ENCODE assay signal across 21 mouse cellular contexts in genomic region chr1:92035770-92036169, GRCm38 (mm10).
A peak's percentile ranks its signal among the peaks of the same experiment; 100 is the strongest.
DNase-seq lines count a peak whose midpoint lies in the region; ATAC-seq and TF ChIP-seq lines count a peak whose summit lies in the region.
"Had no signal": no experiment of that assay in that cellular context is flagged by ENCODE, and none has a peak within 500 bp of the region (broad histone marks: within the 10 kb centered on the region; RNA-seq: fewer than 3 reads in every experiment).

No protein-coding gene starts in this region.

- H3K4me1 ChIP-seq in forebrain, embryonic 10.5 days = peaks cover 26% of the 10 kb centered on the region
- peaks cover 30% of the 10 kb centered on the region for H3K4me1 ChIP-seq in forebrain, embryonic 15.5 days
- H3K4me1 ChIP-seq in heart, embryonic 13.5 days = peaks cover 32% of the 10 kb centered on the region
- peaks cover 14% of the 10 kb centered on the region for H3K4me1 ChIP-seq in midbrain, embryonic 12.5 days
- H3K4me1 ChIP-seq in midbrain, postnatal 0 days (ENCODE audit: insufficient read depth, low read length) = peaks cover 2% of the 10 kb centered on the region; the same call in 1 of the 2 replicates
- no peaks in the 10 kb centered on the region for H3K4me1 ChIP-seq in embryonic facial prominence, embryonic 14.5 days (ENCODE audit: control insufficient read depth, insufficient read depth, low read length)

- no peak for ATAC-seq in forebrain, embryonic 15.5 days (replicated peaks)
- no peak for ATAC-seq in heart, embryonic 13.5 days (ENCODE audit: extremely low read depth, insufficient number of reproducible peaks, low FRiP score, low TSS enrichment)
- no peak for ATAC-seq in midbrain, embryonic 12.5 days (ENCODE audit: low FRiP score, low read depth)
- ATAC-seq in midbrain, postnatal 0 days (ENCODE audit: low FRiP score) = no peak
- ATAC-seq in embryonic facial prominence, embryonic 14.5 days (ENCODE audit: low read depth) = peak; percentile 38; the same call in 1 of the 2 replicates
- ATAC-seq: intestine, embryonic 16.5 days had no signal

- H3K27ac ChIP-seq in forebrain, embryonic 10.5 days = peak overlapping the region; percentile 57
- no peak overlapping the region for H3K27ac ChIP-seq in forebrain, embryonic 15.5 days (replicated peaks)
- peak overlapping the region; percentile 34 for H3K27ac ChIP-seq in heart, embryonic 13.5 days (replicated peaks)
- 0 out of 2 replicates have a peak overlapping the region, but pooled peaks have one; percentile 3 for H3K27ac ChIP-seq in midbrain, embryonic 12.5 days (replicated peaks)
- H3K27ac ChIP-seq in midbrain, postnatal 0 days (ENCODE audit: low read depth, low read length) = no peak overlapping the region
- no peak overlapping the region for H3K27ac ChIP-seq in embryonic facial prominence, embryonic 14.5 days (replicated peaks; ENCODE audit: low read depth, low read length)
- H3K27ac ChIP-seq: embryonic facial prominence, embryonic 13.5 days; forebrain, embryonic 12.5 days; hindbrain, embryonic 12.5 days; kidney, postnatal 0 days had no signal

- no peaks in the 10 kb centered on the region; the same call in 1 of the 2 replicates for H3K9me3 ChIP-seq in forebrain, embryonic 10.5 days
- H3K9me3 ChIP-seq in forebrain, embryonic 15.5 days = no peaks in the 10 kb centered on the region
- no peaks in the 10 kb centered on the region for H3K9me3 ChIP-seq in heart, embryonic 13.5 days
- H3K9me3 ChIP-seq in midbrain, embryonic 12.5 days = no peaks in the 10 kb centered on the region
- no peaks in the 10 kb centered on the region for H3K9me3 ChIP-seq in midbrain, postnatal 0 days (ENCODE audit: low read length)
- H3K9me3 ChIP-seq in embryonic facial prominence, embryonic 14.5 days (ENCODE audit: control insufficient read depth, low read length) = 0 out of 2 replicates have a peak, but pooled peaks cover 3% of the 10 kb centered on the region
- H3K9me3 ChIP-seq: embryonic facial prominence, embryonic 13.5 days; forebrain, embryonic 12.5 days; hindbrain, embryonic 12.5 days had no signal

- H3K27me3 ChIP-seq in forebrain, embryonic 10.5 days (ENCODE audit: poor library complexity, severe bottlenecking) = no peaks in the 10 kb centered on the region
- H3K27me3 ChIP-seq in forebrain, embryonic 15.5 days = no peaks in the 10 kb centered on the region
- H3K27me3 ChIP-seq in heart, embryonic 13.5 days (replicated peaks) = no peaks in the 10 kb centered on the region
- no peaks in the 10 kb centered on the region for H3K27me3 ChIP-seq in midbrain, embryonic 12.5 days
- H3K27me3 ChIP-seq in midbrain, postnatal 0 days (ENCODE audit: insufficient read depth, low read length) = no peaks in the 10 kb centered on the region
- H3K27me3 ChIP-seq in embryonic facial prominence, embryonic 14.5 days (replicated peaks; ENCODE audit: control insufficient read depth, insufficient read depth, low read length) = no peaks in the 10 kb centered on the region
- H3K27me3 ChIP-seq: CH12.LX; embryonic facial prominence, embryonic 13.5 days; forebrain, embryonic 12.5 days; hindbrain, embryonic 12.5 days had no signal

- no peak for DNase-seq in forebrain, embryonic 10.5 days (ENCODE audit: extremely low spot score, low spot score)
- no peak for DNase-seq in heart, adult 9 months (ENCODE audit: low spot score in 2 of 2)
- DNase-seq in midbrain, postnatal 0 days (ENCODE audit: low spot score) = no peak
- DNase-seq in embryonic facial prominence, embryonic 14.5 days (ENCODE audit: low spot score) = peak; percentile 34
- DNase-seq: adrenal gland, adult 8-10 months; cerebellum, adult 11 months; cerebellum, postnatal 14 days; layer of hippocampus, postnatal 36 days; lung, adult 2 months; lung, postnatal 36 days; thymus, postnatal 36 days had no signal

- peaks cover 8% of the 10 kb centered on the region for H3K36me3 ChIP-seq in forebrain, embryonic 10.5 days (replicated peaks)
- H3K36me3 ChIP-seq in forebrain, embryonic 15.5 days = no peaks in the 10 kb centered on the region
- 0 out of 2 replicates have a peak, but pooled peaks cover 4% of the 10 kb centered on the region for H3K36me3 ChIP-seq in heart, embryonic 13.5 days
- H3K36me3 ChIP-seq in midbrain, embryonic 12.5 days = peaks cover 3% of the 10 kb centered on the region; the same call in 1 of the 2 replicates
- no peaks in the 10 kb centered on the region for H3K36me3 ChIP-seq in midbrain, postnatal 0 days (ENCODE audit: insufficient read depth, low read length)
- H3K36me3 ChIP-seq in embryonic facial prominence, embryonic 14.5 days (ENCODE audit: control insufficient read depth, insufficient read depth, low read length) = no peaks in the 10 kb centered on the region
- H3K36me3 ChIP-seq: forebrain, embryonic 12.5 days had no signal

- H3K4me3 ChIP-seq in forebrain, embryonic 10.5 days = no peak overlapping the region
- H3K4me3 ChIP-seq in forebrain, embryonic 15.5 days = no peak overlapping the region
- H3K4me3 ChIP-seq in heart, embryonic 13.5 days = no peak overlapping the region
- H3K4me3 ChIP-seq in midbrain, embryonic 12.5 days = no peak overlapping the region
- no peak overlapping the region for H3K4me3 ChIP-seq in midbrain, postnatal 0 days (ENCODE audit: low read depth, low read length)
- H3K4me3 ChIP-seq in embryonic facial prominence, embryonic 14.5 days (ENCODE audit: low read depth, low read length) = no peak overlapping the region
- H3K4me3 ChIP-seq: embryonic facial prominence, embryonic 13.5 days; forebrain, embryonic 12.5 days; hindbrain, embryonic 12.5 days had no signal

- WGBS in forebrain, embryonic 10.5 days = 46% methylated on average over 6 of the region's 6 CpGs
- 14% methylated on average over 6 of the region's 6 CpGs for WGBS in forebrain, embryonic 15.5 days
- 42% methylated on average over 6 of the region's 6 CpGs for WGBS in heart, embryonic 13.5 days
- WGBS in midbrain, embryonic 12.5 days = 43% methylated on average over 6 of the region's 6 CpGs
- WGBS in midbrain, postnatal 0 days = 44% methylated on average over 6 of the region's 6 CpGs
- 46% methylated on average over 6 of the region's 6 CpGs for WGBS in embryonic facial prominence, embryonic 14.5 days

- no peak overlapping the region for H3K9ac ChIP-seq in forebrain, embryonic 15.5 days (replicated peaks)
- no peak overlapping the region for H3K9ac ChIP-seq in heart, embryonic 13.5 days
- no peak overlapping the region for H3K9ac ChIP-seq in midbrain, embryonic 12.5 days (replicated peaks)
- no peak overlapping the region for H3K9ac ChIP-seq in midbrain, postnatal 0 days (replicated peaks; ENCODE audit: low read length, poor library complexity, severe bottlenecking)
- H3K9ac ChIP-seq in embryonic facial prominence, embryonic 14.5 days (ENCODE audit: low read depth, low read length) = no peak overlapping the region
- H3K9ac ChIP-seq: embryonic facial prominence, embryonic 13.5 days; forebrain, embryonic 12.5 days; hindbrain, embryonic 12.5 days had no signal

- H3K4me2 ChIP-seq in forebrain, embryonic 15.5 days (replicated peaks) = no peak overlapping the region
- no peak overlapping the region for H3K4me2 ChIP-seq in heart, embryonic 13.5 days
- no peak overlapping the region for H3K4me2 ChIP-seq in midbrain, embryonic 12.5 days (replicated peaks)
- no peak overlapping the region for H3K4me2 ChIP-seq in midbrain, postnatal 0 days (ENCODE audit: low read depth, low read length, poor library complexity, severe bottlenecking)
- H3K4me2 ChIP-seq in embryonic facial prominence, embryonic 14.5 days (ENCODE audit: low read depth, low read length) = no peak overlapping the region
- H3K4me2 ChIP-seq: embryonic facial prominence, embryonic 13.5 days; forebrain, embryonic 12.5 days; hindbrain, embryonic 12.5 days; liver, embryonic 11.5 days had no signal

- TF ChIP-seq CTCF in midbrain, postnatal 0 days (IDR thresholded peaks at IDR 0.05) = no peak

Comparison
In these comparisons a context has a peak if more than half of its experiments do, and no peak if none do; other contexts are left out.
1. H3K27ac ChIP-seq: peak in forebrain, embryonic 10.5 days (single experiment), heart, embryonic 13.5 days (single experiment) and midbrain, embryonic 12.5 days (single experiment); none in forebrain, embryonic 15.5 days (single experiment), midbrain, postnatal 0 days (single experiment) and embryonic facial prominence, embryonic 14.5 days (single experiment).